Mouse (Mus musculus) left cerebral cortex, adult 2 months (tissue): ENCODE measurements around the gene Nox1. TPM values are rescaled to one million over a fixed set of nuclear protein-coding genes. Genes with fewer than 3 reads are reported as not detected.
A peak's percentile ranks its signal among the peaks of the same experiment; 100 is the strongest.

Experiments used
- DNase-seq, 2 experiments: peaks; one replicate each; pipeline ENCODE4 v3.0.0; 2021 to 2022; ENCODE audit warnings: low spot score in 2 of 2, mixed read lengths in 1 of 2; ENCODE audit errors: extremely low spot score in 1 of 2
- H3K27ac ChIP-seq: fragments of 200-600 bp; 2 replicates; pipeline ENCODE4 v1.8.1; 2022
- H3K4me3 ChIP-seq: fragments of 200-600 bp; 2 replicates; pipeline ENCODE4 v1.8.1; 2022
- CTCF ChIP-seq: fragments of 200-600 bp; IDR thresholded peaks from 2 replicates; pipeline ENCODE4 v1.8.1; 2022; ENCODE audit warnings: antibody characterized with exemption, mild to moderate bottlenecking, moderate library complexity
- intact Hi-C: fragments of 180-260 bp; cut with DNase I; formaldehyde crosslinking; loops from one replicate; pipeline ENCODE4 v1.15.1; 2025
- total RNA-seq, 2 experiments: library from RNA; stranded (reverse); gene quantifications; 2 replicates each; pipeline ENCODE4 v1.2.3; 2021

Gene Nox1
- total RNA-seq, 2 experiments from 2014 or later, result not detected

- Histone ChIP-seq H3K4me3 (no peak overlapping the region), H3K27ac (no peak overlapping the region)
- intact Hi-C loops, result no loop called here
- no peak for DNase-seq
- no peak for TF ChIP-seq CTCF
Observed at GRCm38 (mm10) chrX:134170584-134170983, 51.2 kb downstream of the Nox1 start.

- Histone ChIP-seq H3K27ac (no peak overlapping the region), H3K4me3 (no peak overlapping the region)
- TF ChIP-seq CTCF, result no peak
- intact Hi-C loops, result no loop called here
- DNase-seq, result no peak
Observed at GRCm38 (mm10) chrX:134163484-134163883, 58.3 kb downstream of the Nox1 start.

DNA sequence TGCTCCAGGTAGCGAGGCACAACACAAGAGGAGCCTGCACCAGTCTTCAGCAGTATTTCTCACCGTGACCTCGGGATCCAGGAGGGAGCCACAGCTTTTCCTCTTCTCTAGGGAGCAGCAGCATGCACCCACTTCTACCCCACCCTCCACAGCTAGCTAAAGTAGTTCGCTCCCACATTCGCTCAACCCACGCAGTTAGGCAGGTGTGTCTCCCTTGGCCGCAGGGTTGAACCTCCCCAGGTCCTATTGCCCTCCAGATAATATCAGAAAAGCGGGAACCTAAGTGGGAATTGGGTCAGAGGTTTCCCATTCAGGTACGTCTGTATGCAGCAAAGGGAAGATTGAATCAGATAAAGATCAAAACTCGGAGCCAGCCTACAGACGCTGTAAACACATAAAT, 58.9 kb downstream of the Nox1 start:
- intact Hi-C loops, result no loop called here

DNA sequence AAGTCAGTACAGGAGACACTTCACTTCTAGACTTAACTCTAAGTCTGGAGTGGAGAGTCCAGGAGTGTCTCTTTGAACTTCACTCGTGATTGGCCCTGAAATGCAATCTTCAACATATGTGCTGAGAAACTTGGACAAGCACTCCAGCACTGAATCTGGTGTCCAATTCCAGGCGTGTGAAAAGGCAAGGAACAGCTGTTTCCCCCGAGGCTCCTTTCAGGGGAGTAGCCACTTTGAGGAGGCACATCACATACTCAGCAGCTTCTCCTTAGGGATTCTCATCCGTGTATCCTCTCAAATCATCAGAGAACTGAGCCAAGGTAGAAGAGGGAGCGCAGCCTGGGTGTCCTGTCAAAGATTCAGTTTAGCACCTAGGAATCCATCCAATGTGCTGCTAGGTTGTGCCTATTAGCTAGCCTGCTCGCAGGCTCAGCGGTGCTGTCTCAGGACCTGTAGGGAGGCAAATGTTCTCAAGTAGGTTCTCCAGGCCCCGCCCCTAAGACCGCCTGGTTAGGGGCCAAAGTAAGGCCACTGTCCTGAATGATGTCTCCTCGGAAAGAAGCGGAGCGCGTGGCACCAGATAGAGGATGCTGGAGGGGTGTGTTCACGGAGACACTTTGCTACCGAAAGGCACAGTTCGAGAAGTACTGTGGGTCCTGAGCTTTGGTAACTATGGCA, 59.6 kb downstream of the Nox1 start, which contains the start of gene Xkrx:
Gene Xkrx (minus strand): TSS at position 34 of the 678 bp plus-strand sequence.
- no peak for DNase-seq
- no peak for TF ChIP-seq CTCF
- no peak within 1 kb of the TSS for H3K27ac ChIP-seq
- intact Hi-C loops, result no loop called here
- peak within 1 kb of the TSS; percentile 27 for H3K4me3 ChIP-seq

More for the DNA sequence above, 58.9 kb downstream of the Nox1 start:
- no peak for TF ChIP-seq CTCF
- Histone ChIP-seq H3K4me3 (peak overlapping the region; percentile 27), H3K27ac (no peak overlapping the region)
- peak; percentile 11 to 22 for DNase-seq

GRCm38 (mm10) chrX:134160442-134160841, 61.3 kb downstream of the Nox1 start:
- H3K27ac ChIP-seq, result no peak overlapping the region
- intact Hi-C loops, result no loop called here
- no peak for DNase-seq
- H3K4me3 ChIP-seq, result no peak overlapping the region
- TF ChIP-seq CTCF, result no peak

DNA sequence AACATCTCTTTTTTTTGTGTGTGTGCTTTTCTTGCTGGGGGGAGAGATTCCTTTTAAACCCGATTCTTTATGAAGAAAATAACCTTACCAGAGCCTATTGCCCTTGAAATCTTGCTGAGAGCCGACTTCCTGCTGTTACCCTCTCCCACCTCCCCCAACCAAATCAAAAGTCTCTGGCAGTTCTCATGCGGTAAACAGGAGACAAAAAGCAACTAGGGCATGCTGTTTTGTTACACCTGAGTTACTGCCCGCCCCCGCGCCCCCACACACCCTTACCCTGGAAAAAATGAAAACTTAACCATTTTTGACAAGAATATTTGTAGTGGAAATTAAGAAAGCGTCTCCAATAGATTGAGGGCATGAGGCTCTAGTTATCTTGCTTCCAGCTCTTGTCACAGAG, 63.6 kb downstream of the Nox1 start:
- intact Hi-C loops, result no loop called here
- no peak for TF ChIP-seq CTCF
- DNase-seq, result no peak
- Histone ChIP-seq H3K27ac (no peak overlapping the region), H3K4me3 (no peak overlapping the region)

DNA sequence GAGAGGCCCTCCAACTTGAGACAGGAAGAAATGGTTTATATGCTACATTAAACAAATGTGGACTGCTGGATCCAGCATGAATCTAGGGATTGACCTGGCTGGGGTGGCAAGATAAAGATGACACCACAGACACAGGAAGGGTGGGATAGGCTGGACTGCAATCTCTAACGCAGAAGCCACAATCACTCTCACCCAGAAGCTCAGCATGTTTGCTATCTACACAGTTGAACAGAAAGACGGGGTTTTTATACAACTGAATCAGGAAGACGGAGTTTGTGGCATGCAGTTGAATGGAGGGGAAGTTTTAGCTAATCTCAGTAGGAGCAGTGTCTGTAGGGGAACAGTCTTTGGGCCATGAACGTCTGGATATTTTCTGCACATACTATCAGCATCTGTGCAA, 79.8 kb downstream of the Nox1 start:
- Histone ChIP-seq H3K27ac (no peak overlapping the region), H3K4me3 (no peak overlapping the region)
- no peak for DNase-seq
- intact Hi-C loops, result no loop called here
- TF ChIP-seq CTCF, result no peak

- intact Hi-C loops, result no loop called here
- TF ChIP-seq CTCF, result no peak
Observed at GRCm38 (mm10) chrX:134141551-134141950, 80.2 kb downstream of the Nox1 start.

DNA sequence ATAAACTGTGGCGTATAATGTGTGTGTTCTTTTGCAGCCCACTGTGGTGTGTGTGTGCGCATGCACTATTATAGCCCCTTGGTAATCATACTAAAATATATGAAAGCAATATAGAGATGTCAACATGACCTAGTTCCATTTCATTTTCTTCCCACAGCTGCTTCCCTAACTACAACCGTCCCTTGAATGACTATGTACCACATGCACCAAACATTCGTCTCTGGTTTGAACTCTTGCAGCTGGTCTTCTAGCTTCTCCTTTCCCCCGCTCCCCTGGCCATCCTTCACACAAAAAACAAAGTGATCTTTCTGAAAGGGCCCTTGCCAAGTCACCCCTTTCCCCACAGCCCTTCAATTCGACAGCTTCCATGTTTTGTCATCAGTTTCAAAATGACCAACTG, 81.7 kb downstream of the Nox1 start:
- intact Hi-C loops, result no loop called here
- no peak overlapping the region for H3K27ac ChIP-seq
- no peak for TF ChIP-seq CTCF
- no peak for DNase-seq
- H3K4me3 ChIP-seq, result no peak overlapping the region

More at GRCm38 (mm10) chrX:134141551-134141950, 80.2 kb downstream of the Nox1 start:
- Histone ChIP-seq H3K27ac (no peak overlapping the region), H3K4me3 (no peak overlapping the region)
- no peak for DNase-seq

- TF ChIP-seq CTCF, result peak; percentile 27
- intact Hi-C loops, result no loop called here
- H3K4me3 ChIP-seq, result no peak overlapping the region
Observed at GRCm38 (mm10) chrX:134133821-134134220, 87.9 kb downstream of the Nox1 start.

DNA sequence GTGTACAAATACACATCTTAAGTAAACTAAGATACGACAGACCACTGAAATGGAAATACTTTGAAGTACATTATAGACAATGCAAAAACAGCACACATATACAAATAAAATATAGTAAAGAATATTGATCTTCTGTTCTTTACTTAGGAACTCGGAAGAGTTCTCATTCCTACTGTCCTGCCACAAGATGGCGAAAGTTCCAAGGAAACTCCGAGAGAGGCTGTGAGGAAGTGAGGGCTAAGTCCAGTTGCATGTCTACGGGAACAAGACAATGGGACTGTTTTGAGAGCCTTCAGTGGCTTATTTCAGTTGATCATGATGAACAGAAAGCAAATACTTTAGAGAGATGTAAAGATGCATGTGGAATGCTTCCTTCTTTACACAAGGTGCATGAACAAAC, 89.5 kb downstream of the Nox1 start:
- DNase-seq, result no peak
- peak; percentile 59 for TF ChIP-seq CTCF
- intact Hi-C loops, result no loop called here
- no peak overlapping the region for H3K27ac ChIP-seq
- H3K4me3 ChIP-seq, result no peak overlapping the region

More at GRCm38 (mm10) chrX:134133821-134134220, 87.9 kb downstream of the Nox1 start:
- H3K27ac ChIP-seq, result no peak overlapping the region
- no peak for DNase-seq

- intact Hi-C loops, result no loop called here
- no peak for DNase-seq
- no peak overlapping the region for H3K27ac ChIP-seq
- no peak overlapping the region for H3K4me3 ChIP-seq
- no peak for TF ChIP-seq CTCF
Observed at GRCm38 (mm10) chrX:134128549-134128948, 93.2 kb downstream of the Nox1 start.

DNA sequence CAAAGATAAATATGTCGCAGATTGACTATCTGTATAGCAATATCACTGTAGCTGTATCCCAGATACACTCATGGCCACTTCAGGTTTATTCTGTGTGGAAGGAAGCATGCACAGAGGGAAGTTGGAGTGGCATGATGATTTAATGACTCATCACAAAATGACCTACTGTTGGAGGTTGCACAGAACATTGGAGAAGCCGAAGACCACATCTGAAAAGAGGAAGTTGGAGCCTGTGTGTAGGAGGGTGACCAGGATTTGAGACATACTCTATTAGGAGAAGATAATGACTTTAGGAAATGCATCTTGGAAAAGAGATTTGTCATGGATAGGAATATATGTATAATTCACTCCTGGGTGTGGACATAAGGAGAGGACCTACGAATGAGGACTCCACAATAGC, 105.3 kb downstream of the Nox1 start:
- TF ChIP-seq CTCF, result no peak
- intact Hi-C loops, result no loop called here
- Histone ChIP-seq H3K4me3 (no peak overlapping the region), H3K27ac (no peak overlapping the region)
- no peak for DNase-seq
